Mouse (Mus musculus) lung, adult 2 months (tissue): Measurements from ENCODE around the gene Sipa1l2. TPM values are rescaled to one million over a fixed set of nuclear protein-coding genes. Genes with fewer than 3 reads are reported as not detected.

ENCODE experiments used
- DNase-seq: peaks from one replicate; pipeline ENCODE4 v3.0.0; 2022
- H3K4me1 ChIP-seq: fragments of 200-500 bp; 2 replicates; pipeline ENCODE4 v1.6.1; 2011; ENCODE audit warnings: low read length; ENCODE audit not compliant: control insufficient read depth, insufficient read depth
- H3K4me3 ChIP-seq: fragments of 200-500 bp; replicated peaks from 2 replicates; pipeline ENCODE3; 2011; ENCODE audit warnings: low read depth, mild to moderate bottlenecking, control low read depth, low read length; ENCODE audit errors: extremely low read depth
- CTCF ChIP-seq: fragments of 200-500 bp; IDR thresholded peaks from 2 replicates; pipeline ENCODE4 v1.5.1; 2011; ENCODE audit warnings: mild to moderate bottlenecking, low read length, control low read depth; ENCODE audit not compliant: insufficient read depth
- POLR2A ChIP-seq: fragments of 200-500 bp; IDR thresholded peaks from 2 replicates; pipeline ENCODE4 v1.6.1; 2011; ENCODE audit warnings: low read depth, mild to moderate bottlenecking, control low read depth, low read length, borderline replicate concordance; ENCODE audit errors: extremely low read depth
- WGBS: fragments of 180-500 bp; shearing (Covaris S2); methylation state at CpG from one replicate; pipeline ENCODE4 v1.1.7; 2018; 5-methylcytosine and 5-hydroxymethylcytosine counted together
- polyA plus RNA-seq: library from polyadenylated mRNA; depleted of rRNA; stranded (reverse); fragments of >200 nt; gene quantifications from 2 replicates; pipeline ENCODE4 v1.2.3, GENCODE M21; 2012

The Sipa1l2 gene
- polyA plus RNA-seq, 1 experiment = 38.6 TPM

DNA sequence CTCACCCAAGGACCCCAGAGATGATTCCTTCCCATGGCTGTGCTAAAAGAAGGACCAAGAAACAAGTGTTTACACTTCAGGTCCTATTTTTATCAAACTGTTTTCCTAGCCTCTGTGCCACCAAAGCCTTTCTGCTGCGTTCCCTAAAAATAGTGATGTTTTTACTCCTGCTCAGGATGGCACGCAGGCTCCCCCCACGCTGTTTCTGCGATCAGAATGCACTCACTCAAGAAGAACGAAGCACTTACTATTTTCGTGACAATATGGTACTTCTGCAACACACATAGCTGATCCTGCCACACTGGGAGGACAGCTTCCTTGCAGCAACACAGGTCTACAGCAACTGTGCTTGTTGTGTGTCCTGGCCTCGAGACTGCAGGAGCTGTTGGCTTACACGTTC is 62.3 kb downstream of the Sipa1l2 start:
- no peak overlapping the region for H3K4me3 ChIP-seq
- 60% methylated on average over 8 of the region's 8 CpGs for WGBS
- no peak for TF ChIP-seq POLR2A
- no peak for DNase-seq
- H3K4me1 ChIP-seq = peaks cover 23% of the 10 kb centered on the region

DNA sequence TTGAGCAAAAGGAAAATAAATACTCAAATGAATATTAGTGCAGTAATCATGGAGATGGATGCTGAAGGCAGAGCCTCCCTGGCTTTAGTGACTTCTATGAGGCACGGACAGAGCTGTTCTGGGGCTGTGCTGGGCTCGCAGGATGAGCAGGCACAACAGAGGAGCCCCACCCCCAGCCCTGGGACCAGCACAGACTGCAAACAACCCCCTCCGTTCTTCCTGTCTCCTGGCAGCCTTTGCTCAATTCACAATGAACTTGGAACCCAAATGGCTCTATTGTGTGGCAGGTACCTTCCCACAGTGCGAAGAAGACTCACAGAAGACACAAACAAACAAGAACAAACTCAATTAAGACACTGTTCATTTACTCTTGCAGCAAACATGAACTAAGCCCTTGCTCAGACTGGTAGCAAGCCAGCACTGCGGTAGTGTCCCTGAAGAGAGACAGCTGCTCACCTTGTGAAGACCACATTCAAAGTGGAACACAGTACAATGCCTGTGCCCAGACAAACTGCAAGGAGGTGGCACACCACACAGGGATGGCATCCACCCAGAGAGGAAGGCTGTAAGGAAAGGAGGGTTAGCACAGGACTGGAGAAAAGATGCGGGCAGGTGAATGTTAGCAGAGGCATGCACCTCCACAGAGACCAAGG is 64.9 kb downstream of the Sipa1l2 start:
- DNase-seq = no peak
- no peak for TF ChIP-seq POLR2A
- TF ChIP-seq CTCF = no peak
- 36% methylated on average over 6 of the region's 6 CpGs for WGBS
- Histone ChIP-seq H3K4me3 (no peak overlapping the region), H3K4me1 (peaks cover 21% of the 10 kb centered on the region)

DNA sequence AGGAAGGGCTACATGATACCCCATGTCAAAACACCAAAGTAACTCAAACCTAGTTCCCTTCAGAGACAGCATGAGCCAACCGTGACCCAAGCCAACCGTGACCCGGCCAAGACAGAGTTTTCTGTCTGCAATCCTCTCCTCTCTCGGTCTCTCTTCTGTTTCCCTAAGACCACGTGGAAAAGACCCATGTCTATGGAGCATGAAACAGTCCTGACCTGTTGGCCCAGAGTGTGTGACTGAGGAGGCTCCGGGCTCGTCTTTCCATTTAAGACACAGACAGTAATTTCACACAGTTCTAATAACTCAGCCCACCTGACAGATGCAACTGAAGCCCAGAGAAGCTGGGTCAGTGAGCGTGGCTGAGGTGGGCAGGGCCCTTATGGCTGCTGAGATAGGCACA is 65.8 kb downstream of the Sipa1l2 start:
- WGBS = 73% methylated on average over 8 of the region's 8 CpGs

DNA sequence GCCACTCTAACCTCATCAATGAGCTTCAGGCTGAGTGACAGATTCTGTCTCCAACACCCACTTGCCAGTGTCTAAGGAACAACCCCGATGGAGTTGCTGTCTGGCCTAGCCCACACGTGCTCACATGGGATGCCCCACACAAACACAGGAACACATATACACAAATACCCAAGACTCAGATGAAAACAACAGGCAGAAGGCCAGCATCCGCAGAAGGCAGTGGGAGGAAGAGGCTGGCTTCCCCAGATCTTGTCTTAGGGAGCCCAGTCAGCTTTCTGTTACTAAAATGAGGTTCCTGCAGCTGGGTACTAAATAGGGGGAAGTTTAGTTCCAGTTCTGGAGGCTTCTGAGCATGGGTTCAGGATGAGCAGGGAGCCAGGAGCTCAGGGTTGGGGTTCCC is 66.8 kb downstream of the Sipa1l2 start:
- DNase-seq = no peak
- H3K4me1 ChIP-seq = peaks cover 21% of the 10 kb centered on the region
- TF ChIP-seq CTCF = no peak
- no peak for TF ChIP-seq POLR2A
- WGBS = 48% methylated on average over 3 of the region's 3 CpGs
- H3K4me3 ChIP-seq = no peak overlapping the region

More for the DNA sequence above, 65.8 kb downstream of the Sipa1l2 start:
- H3K4me1 ChIP-seq = peaks cover 21% of the 10 kb centered on the region
- TF ChIP-seq POLR2A = no peak
- TF ChIP-seq CTCF = no peak
- DNase-seq = no peak
- H3K4me3 ChIP-seq = no peak overlapping the region

DNA sequence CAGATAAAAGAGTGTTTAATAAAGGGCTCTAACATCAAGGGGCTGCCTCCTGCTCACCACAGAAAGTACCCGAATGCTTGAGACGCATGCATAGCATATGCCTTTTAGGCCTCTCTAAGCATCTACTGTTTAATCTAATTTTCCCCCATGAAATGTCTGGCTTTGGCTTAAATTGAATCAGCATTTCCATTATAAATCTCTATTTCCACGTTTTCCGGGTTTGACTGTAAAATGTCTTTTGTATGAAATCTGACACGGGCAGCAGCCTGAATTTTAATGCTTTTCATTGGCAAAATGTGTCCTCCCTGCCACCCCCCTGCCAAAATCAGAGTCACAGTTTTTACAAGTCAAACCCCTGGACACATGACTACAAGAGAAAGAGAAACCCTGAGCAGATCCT is 69.6 kb downstream of the Sipa1l2 start:
- Histone ChIP-seq H3K4me3 (no peak overlapping the region), H3K4me1 (peaks cover 15% of the 10 kb centered on the region)
- no peak for DNase-seq
- WGBS = 90% methylated on average over 5 of the region's 5 CpGs
- no peak for TF ChIP-seq POLR2A
- no peak for TF ChIP-seq CTCF

DNA sequence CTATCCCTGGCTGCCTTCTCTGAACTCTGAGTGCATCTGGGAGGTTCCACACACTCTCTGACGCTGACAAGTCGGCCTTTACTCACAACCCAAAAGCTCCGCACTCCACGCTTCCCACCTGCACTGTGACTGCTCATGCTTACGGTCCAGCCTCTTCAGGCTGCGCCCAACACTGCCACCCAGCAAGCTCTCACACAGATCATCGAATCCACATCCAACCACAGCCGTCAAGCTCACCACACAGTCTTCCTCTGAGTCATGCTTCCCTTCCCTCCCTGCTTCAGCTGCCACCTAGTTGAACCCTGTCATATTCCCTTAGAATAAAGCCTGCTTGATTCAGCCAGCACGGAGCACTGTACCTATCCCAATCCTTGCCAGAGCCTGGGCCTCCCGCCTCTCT is 71.1 kb downstream of the Sipa1l2 start:
- DNase-seq = no peak
- TF ChIP-seq CTCF = no peak
- no peak for TF ChIP-seq POLR2A
- WGBS = 63% methylated on average over 10 of the region's 10 CpGs
- no peak overlapping the region for H3K4me3 ChIP-seq
- peaks cover under 1% of the 10 kb centered on the region for H3K4me1 ChIP-seq

DNA sequence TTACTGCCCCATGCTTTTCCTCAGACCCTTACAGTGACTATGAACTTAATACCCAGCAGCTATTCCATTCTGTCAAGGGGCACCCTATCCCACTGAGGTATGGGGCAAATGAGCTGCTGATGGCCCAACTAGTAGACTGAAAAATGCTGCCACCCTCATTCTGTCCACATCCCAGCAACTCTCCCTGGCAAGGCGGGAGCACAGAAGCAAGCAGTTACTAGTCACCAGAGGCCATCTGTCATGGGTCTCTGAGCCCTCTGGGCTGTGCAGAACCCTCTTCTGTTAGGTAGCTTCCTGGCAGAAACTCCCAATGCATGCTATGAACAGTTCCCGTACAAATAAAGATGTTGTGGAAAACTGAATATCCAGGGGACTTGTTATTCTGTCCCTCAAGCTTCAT is 74.1 kb downstream of the Sipa1l2 start:
- TF ChIP-seq CTCF (no peak), POLR2A (no peak)
- Histone ChIP-seq H3K4me1 (peaks cover 12% of the 10 kb centered on the region), H3K4me3 (no peak overlapping the region)
- 81% methylated on average over 2 of the region's 2 CpGs for WGBS
- DNase-seq = no peak

DNA sequence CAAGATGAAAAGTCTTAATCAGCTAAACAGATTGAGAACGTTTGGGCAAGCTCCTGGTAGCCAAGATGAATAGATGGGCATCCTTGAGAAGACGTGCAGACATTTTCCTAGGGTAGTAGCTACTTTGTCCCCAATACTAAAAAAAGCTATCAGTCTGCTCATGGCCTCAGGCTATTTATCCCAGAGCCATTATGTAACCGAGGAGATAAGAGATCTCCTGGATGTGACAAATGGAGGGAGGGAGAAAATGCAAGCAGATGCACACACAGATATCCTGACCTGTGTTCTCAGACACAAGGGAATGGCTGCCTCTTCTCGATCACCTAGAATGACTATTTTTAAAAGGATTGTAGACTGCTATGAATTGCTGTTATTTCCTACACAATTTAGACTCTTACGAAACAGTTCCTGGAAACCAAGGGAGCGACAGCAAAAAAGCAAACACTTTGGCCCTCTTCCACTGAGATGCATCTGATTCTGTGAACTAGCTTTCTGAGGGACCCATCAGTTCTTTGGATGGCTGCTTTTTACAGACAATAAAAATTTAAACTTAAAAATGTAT is 76.3 kb downstream of the Sipa1l2 start:
- TF ChIP-seq POLR2A (no peak), CTCF (no peak)
- Histone ChIP-seq H3K4me3 (no peak overlapping the region), H3K4me1 (peaks cover 19% of the 10 kb centered on the region)
- 29% methylated on average over 6 of the region's 6 CpGs for WGBS
- DNase-seq = no peak

DNA sequence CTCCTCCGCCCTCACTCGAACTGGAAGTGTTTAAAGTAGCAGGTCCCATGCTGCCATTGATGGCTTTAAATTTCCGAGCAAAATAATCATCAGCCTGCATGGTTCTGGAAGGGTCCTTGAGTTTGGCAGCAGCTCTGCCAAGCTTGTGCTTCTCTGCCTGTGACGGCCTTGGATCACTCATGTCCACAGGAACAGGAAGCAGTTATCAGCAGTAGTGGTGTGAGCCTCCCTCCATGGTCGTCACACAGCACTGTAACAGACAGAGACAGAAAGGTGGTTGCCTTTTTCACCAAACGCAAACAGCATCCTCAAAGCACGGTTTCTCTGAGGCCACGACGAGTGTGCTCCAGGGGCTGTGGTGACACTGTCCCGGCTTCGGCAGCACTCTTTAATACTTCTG is 77.2 kb downstream of the Sipa1l2 start:
- WGBS = 71% methylated on average over 11 of the region's 11 CpGs
- Histone ChIP-seq H3K4me3 (no peak overlapping the region), H3K4me1 (peaks cover 19% of the 10 kb centered on the region)
- DNase-seq = no peak
- TF ChIP-seq POLR2A = no peak
- no peak for TF ChIP-seq CTCF

DNA sequence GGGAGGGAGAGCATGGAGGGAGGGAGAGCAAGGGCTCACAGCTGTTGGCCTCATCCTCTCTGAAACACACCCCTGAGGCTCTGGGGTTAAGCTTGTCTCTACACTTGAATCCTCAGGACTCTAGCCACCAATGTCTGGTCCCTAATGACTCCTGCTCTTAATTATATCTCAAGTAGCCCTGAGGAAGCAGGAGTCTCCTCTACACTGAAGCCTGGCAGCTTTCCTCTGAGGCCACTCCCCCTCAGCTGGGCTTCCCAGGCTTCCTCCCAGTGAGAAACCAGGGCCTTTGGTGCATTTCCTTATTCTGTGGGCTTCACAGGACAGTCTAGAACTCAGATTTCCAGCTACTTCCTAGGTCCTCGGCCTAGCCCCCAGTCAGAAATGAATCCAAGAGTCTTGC is 80.9 kb downstream of the Sipa1l2 start:
- H3K4me1 ChIP-seq = peaks cover 19% of the 10 kb centered on the region
- no peak for DNase-seq
- no peak for TF ChIP-seq POLR2A
- TF ChIP-seq CTCF = no peak
- H3K4me3 ChIP-seq = no peak overlapping the region
- 16% methylated on average over 1 of the region's 1 CpGs for WGBS

DNA sequence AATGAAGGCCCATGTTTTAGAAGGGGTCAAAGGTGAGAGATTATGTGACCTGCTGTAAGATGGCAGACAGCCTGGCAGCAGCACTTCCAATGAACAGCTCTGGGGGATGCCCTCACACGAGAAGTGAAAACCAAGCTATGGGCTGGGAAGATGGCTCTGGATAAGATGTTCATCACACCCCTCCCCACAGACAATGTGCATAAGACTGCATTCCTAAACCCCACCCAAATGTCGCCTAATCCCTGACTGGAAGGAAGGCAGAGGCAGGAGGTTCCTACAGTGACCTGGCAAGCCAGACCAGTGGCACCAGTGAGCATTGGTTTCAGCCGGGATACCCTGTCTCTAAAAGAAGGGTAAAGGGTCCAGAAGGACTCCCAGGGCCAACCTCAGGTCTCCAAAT is 83.9 kb downstream of the Sipa1l2 start:
- H3K4me3 ChIP-seq = no peak overlapping the region
- TF ChIP-seq POLR2A (no peak), CTCF (no peak)
- DNase-seq = no peak
- H3K4me1 ChIP-seq = peaks cover 7% of the 10 kb centered on the region; the same call in 1 of the 2 replicates
- WGBS = 82% methylated on average over 3 of the region's 3 CpGs
